Mouse (Mus musculus): ENCODE results near the gene Olfr1501. TPM values are rescaled to one million over a fixed set of nuclear protein-coding genes. Genes with fewer than 3 reads are reported as not detected.

Gene Olfr1501
- not detected for polyA plus RNA-seq (2014; fragmentation: Illumina TruSeq; extraction: RNeasy Lipid Tissue Mini Kit (QIAGEN cat#74804); ENCODE audit: low replicate concordance)

DNA sequence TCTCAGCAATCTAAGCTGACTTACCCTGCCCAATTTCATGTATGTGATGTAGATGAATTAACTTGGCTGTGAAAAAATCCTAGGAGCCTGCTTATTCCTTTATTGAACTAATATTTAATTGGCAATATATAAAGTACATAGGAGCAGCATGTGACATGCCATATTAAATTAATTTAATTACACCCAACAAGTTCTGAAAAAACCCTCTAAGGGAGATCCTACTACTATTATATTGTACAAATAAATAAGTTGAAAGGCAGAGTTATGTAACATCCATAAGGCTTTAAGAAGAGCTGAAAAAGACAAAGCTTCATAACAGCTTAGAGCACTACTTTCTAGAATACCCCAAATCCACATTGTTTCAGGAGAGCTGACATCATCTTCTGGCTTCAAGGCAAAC lies at the start of gene Olfr1501:
Gene Olfr1501, minus strand, starts transcription at position 101 of the 400 bp plus-strand sequence.

DNA sequence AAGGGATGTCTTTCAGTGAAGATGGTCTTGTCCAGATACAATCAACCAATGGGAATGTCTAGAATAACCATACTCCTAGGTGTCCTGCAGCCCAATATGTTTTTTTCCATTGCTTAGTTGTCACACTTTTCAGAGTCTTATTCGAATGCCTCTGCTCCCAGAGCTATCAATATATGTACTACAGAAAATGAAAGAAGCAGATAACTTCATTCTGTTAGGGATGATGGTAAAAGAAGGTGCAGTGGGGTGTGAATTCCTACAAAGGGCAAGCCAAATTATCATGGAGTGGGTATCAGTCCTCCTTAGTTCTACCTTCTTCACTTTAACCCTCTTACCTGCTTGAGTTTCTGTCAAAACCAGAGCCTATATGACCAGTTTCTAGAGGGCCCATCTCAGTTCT lies 47.3 kb upstream of the Olfr1501 start, which contains the start of gene Olfr1504:
Gene Olfr1504, minus strand, starts transcription at position 101 of the 400 bp plus-strand sequence.

DNA sequence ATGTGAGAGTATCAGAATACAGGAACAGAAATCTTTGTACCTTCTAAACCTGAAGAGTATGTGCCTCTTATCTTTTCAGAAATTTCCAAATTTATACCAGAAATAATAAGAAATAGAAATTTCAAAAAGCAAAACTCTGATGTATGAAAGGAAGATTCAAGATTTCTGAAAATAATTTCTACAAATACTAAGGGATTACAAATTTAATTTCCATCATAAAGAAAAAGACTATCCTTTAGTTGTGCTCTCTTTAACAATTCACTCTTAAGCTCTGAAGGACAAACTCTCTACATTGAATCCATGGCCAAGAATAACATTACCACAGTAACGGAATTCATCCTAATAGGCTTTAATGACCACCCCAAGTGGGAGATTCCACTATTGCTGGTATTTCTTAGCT lies 11.0 kb upstream of the Olfr1501 start, which contains the start of gene Olfr1502:
Gene Olfr1502, plus strand, starts transcription at position 301 of the 400 bp plus-strand sequence.

DNA sequence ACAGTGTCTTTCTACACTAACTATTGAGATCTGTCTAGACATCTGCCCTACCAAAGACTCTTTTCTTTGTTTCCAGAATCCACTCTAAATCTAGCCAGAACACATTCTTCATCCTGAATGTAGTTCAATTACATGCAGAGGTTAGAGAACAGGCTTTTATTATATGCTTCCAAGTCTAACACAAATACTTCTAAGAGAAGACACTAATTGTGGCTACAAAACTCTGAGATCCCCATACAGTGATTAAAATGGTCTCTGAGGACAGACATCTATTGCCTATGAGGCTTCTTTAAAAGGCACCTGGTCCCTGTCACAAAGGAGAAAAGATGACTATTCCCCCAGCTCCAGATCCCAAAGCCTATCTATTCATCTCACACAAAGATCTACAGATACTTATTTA lies 20.1 kb downstream of the Olfr1501 start, which contains the start of gene Olfr1500:
Gene Olfr1500, minus strand, starts transcription at position 101 of the 400 bp plus-strand sequence.

DNA sequence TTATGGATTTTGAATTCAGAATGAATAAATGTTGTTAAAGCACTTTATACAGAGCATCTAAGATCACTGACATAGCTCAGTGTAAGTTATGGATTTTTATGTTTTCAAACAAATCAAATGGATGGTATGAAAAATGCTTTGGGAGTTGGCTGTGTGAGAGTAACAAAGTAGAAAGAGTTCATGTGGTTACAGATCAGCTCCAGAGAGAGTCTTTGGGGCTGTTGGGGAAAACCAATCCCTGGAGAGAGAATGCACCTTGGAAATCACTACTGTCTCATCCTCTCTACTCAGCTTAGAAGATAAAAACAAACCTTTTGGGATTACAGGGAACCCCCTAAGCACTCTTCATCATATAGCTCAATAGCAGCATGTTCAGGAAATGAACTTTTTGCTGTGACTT lies 31.1 kb downstream of the Olfr1501 start, which contains the start of gene Olfr1499:
Gene Olfr1499, minus strand, starts transcription at position 101 of the 400 bp plus-strand sequence.

DNA sequence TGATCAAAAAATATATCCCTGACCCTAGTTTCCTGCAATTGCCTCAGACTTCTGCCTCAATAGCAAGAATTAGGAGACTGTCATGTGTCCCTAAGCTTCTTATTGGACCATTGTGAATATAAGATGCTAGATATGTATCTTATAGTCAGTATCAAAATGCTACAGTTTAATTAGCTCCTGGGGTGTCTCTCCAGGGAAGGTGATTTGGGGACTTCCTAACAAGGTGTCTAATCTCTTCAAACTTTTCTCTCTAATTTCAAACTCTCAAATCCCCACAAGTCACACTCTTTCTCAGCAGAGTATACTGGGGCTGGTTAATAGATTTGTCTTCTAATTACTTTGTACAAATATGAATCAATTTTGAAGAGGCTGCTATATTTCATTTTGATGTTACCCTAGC lies 52.4 kb downstream of the Olfr1501 start, which contains the start of gene Olfr1497:
Gene Olfr1497, minus strand, starts transcription at position 101 of the 400 bp plus-strand sequence.

Other genes starting within 250 kb of the Olfr1501 start
- not detected for gene Olfr1487, start 233.3 kb downstream of the Olfr1501 start, polyA plus RNA-seq (2014; fragmentation: Illumina TruSeq; extraction: RNeasy Lipid Tissue Mini Kit (QIAGEN cat#74804); ENCODE audit: low replicate concordance)
- not detected for gene Olfr1489, start 219.1 kb downstream of the Olfr1501 start, polyA plus RNA-seq (2014; fragmentation: Illumina TruSeq; extraction: RNeasy Lipid Tissue Mini Kit (QIAGEN cat#74804); ENCODE audit: low replicate concordance)
- gene Olfr1490, start 199.6 kb downstream of the Olfr1501 start, polyA plus RNA-seq (2014; fragmentation: Illumina TruSeq; extraction: RNeasy Lipid Tissue Mini Kit (QIAGEN cat#74804); ENCODE audit: low replicate concordance), result not detected
- not detected for gene Olfr1491, start 153.4 kb downstream of the Olfr1501 start, polyA plus RNA-seq (2014; fragmentation: Illumina TruSeq; extraction: RNeasy Lipid Tissue Mini Kit (QIAGEN cat#74804); ENCODE audit: low replicate concordance)
- not detected for gene Olfr1493-ps1, start 127.4 kb downstream of the Olfr1501 start, polyA plus RNA-seq (2014; fragmentation: Illumina TruSeq; extraction: RNeasy Lipid Tissue Mini Kit (QIAGEN cat#74804); ENCODE audit: low replicate concordance)
- gene Olfr1494, start 111.0 kb downstream of the Olfr1501 start, polyA plus RNA-seq (2014; fragmentation: Illumina TruSeq; extraction: RNeasy Lipid Tissue Mini Kit (QIAGEN cat#74804); ENCODE audit: low replicate concordance), result not detected
- gene Olfr1495, start 86.1 kb downstream of the Olfr1501 start, polyA plus RNA-seq (2014; fragmentation: Illumina TruSeq; extraction: RNeasy Lipid Tissue Mini Kit (QIAGEN cat#74804); ENCODE audit: low replicate concordance), result not detected
- not detected for gene Olfr1496, start 72.8 kb downstream of the Olfr1501 start, polyA plus RNA-seq (2014; fragmentation: Illumina TruSeq; extraction: RNeasy Lipid Tissue Mini Kit (QIAGEN cat#74804); ENCODE audit: low replicate concordance)
- gene Olfr1497, start 52.5 kb downstream of the Olfr1501 start, polyA plus RNA-seq (2014; fragmentation: Illumina TruSeq; extraction: RNeasy Lipid Tissue Mini Kit (QIAGEN cat#74804); ENCODE audit: low replicate concordance), result not detected
- gene Olfr1499, start 31.2 kb downstream of the Olfr1501 start, polyA plus RNA-seq (2014; fragmentation: Illumina TruSeq; extraction: RNeasy Lipid Tissue Mini Kit (QIAGEN cat#74804); ENCODE audit: low replicate concordance), result not detected
- gene Olfr1500, start 20.2 kb downstream of the Olfr1501 start, polyA plus RNA-seq (2014; fragmentation: Illumina TruSeq; extraction: RNeasy Lipid Tissue Mini Kit (QIAGEN cat#74804); ENCODE audit: low replicate concordance), result not detected
- not detected for gene Olfr1502, start 11.1 kb upstream of the Olfr1501 start, polyA plus RNA-seq (2014; fragmentation: Illumina TruSeq; extraction: RNeasy Lipid Tissue Mini Kit (QIAGEN cat#74804); ENCODE audit: low replicate concordance)
- gene Olfr1504, start 47.2 kb upstream of the Olfr1501 start, polyA plus RNA-seq (2014; fragmentation: Illumina TruSeq; extraction: RNeasy Lipid Tissue Mini Kit (QIAGEN cat#74804); ENCODE audit: low replicate concordance), result not detected
- gene Olfr1505, start 62.8 kb upstream of the Olfr1501 start, polyA plus RNA-seq (2014; fragmentation: Illumina TruSeq; extraction: RNeasy Lipid Tissue Mini Kit (QIAGEN cat#74804); ENCODE audit: low replicate concordance), result not detected